Mouse (Mus musculus): ENCODE results near the gene Prss53.

Gene Prss53

GRCm38 (mm10) chr7:127890798-127891197, at the start of gene Prss53:
Gene Prss53, minus strand, starts transcription at chr7:127890970.
- DNase-seq, result no peak

DNA sequence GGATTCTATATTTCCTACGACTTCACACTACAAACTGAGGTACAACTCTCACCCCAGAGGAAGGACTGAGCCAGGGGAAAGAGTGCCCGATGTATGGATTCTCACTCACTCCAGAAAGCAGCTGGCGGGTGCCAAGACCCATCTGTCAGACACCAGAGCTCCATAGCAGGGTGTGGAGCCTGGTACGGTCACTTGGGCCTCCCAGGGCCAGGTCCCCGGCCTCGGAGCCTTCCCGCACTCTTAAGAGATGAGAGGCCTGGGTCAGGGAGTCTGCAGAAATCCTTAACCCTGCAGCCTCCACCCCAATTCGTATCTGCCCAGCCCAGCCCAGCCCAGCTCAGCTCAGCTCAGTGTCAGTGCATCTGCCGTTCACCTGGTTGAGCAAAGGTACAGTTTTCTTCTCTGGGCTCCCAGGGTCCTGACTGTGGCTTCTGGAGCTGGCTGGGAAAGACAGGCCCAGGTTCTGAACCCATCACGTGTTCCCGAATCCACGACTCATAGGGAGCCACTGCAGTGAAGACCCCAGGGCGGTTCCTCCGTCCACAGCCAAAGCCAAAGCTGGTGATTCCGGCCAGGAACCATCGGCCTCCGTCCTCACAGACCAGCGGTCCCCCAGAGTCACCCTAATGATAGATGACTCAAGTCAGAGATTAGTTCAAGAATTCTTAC, 45.6 kb upstream of the Prss53 start:
- DNase-seq, result no peak

DNA sequence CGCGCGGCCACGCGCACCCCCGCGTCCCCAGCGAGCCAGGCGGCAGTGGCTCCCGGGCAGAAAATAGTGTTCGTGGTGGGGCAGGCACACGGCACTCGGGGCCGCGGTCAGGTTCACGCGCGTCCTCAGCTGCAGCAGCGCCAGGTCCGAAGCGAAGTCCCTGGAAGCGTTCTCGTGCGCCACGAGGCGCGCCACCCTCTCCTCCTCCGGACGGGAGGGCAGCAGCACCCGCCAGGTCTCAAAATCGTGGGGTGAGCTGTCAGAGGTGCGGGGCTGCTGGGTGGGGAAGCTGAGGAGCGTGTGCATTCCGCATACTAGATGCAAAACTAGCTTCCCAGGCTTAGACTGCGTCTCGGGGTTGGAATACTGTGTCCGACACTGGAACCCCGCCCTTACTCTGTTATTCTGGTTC, 45.0 kb upstream of the Prss53 start:
- DNase-seq, result peak; percentile 31

- DNase-seq, result peak; percentile 95
These were observed 44.4 kb upstream of the Prss53 start for GRCm38 (mm10) chr7:127935028-127935722.

DNA sequence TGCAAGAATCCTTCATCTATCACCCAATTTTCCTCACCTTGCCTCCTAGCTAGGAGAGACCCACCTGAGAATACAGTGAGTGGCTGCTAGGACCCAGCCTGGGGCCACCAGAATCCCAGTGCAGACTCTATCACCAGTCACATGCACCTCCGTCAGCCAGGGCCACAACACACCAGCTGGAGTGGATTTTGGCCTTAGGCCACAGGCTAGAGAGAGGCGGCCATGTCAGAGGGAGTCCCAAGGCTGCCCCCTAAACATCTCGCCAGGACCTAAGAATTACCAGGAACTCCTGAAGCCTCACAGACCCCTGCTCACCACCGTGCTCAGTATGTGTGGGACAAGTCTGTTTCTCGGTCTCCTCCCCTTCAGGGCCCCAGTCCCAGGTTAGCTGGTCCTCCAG, 43.3 kb upstream of the Prss53 start:
- DNase-seq, result no peak

DNA sequence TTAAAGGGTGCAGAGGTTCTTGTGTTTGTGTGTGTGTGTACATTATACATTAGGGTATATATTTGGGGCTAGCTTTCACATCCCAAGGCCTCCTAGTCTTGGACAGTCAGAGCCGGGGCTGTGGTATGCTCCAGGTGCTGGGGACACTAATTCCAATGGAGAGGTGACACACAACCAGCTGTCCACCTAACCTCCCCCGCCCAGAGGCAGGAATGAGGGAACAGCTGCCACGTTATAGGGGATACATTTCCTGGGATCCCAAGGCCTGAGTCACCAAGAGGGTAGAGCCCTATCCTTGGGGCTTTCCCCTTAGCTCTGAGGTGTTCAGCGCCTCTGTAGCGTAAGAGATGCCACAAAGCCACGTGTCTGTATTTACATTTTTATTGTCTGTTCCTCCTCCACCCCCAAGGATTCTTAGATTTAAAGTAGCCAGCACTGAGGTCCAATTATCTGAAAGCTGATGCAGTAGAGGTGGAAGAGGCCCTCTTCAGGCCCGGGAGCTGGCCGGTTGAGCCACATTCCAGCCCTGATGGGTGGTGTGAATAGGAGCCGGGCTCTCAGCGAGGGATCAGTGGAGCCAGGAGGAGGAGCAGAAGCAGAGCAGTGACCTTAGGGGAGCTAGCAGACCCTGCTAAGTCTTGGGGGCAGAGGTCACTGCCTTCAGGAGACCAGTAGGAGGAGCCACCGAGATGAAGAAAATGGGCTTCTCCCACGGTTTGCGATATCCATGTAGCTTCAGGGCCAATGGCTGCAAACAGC, 41.7 kb upstream of the Prss53 start:
- no peak for DNase-seq

- DNase-seq, result no peak
These were observed 40.8 kb upstream of the Prss53 start for GRCm38 (mm10) chr7:127931351-127932135.

GRCm38 (mm10) chr7:127930636-127931035, 39.9 kb upstream of the Prss53 start:
- no peak for DNase-seq

GRCm38 (mm10) chr7:127929923-127930322, 39.2 kb upstream of the Prss53 start, which contains the start of gene Prss8:
Gene Prss8, minus strand, starts transcription at chr7:127930104.
- DNase-seq, result peak; percentile 65

GRCm38 (mm10) chr7:127928596-127928995, 37.8 kb upstream of the Prss53 start:
- DNase-seq, result no peak

DNA sequence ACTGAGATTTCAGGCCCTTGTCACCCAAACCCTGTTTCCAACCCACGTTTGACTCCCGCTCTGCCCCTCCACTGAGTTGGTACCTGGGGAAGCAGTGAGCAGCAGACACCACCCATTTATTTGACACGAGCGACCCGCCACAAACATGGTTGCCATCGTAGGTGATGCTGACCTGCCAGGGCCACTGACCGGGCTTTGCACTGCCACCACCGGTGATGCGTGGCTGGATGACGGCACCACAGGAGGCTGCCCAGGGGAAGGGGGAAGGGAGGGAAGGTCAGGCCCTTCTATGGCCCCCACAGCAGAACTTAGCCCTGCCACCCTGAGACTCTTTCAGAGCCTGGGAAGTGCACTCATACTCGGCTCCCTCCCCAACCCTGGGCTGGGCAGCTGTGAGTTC, 37.0 kb upstream of the Prss53 start:
- DNase-seq, result no peak

GRCm38 (mm10) chr7:127926846-127927245, 36.1 kb upstream of the Prss53 start:
- DNase-seq, result no peak

DNA sequence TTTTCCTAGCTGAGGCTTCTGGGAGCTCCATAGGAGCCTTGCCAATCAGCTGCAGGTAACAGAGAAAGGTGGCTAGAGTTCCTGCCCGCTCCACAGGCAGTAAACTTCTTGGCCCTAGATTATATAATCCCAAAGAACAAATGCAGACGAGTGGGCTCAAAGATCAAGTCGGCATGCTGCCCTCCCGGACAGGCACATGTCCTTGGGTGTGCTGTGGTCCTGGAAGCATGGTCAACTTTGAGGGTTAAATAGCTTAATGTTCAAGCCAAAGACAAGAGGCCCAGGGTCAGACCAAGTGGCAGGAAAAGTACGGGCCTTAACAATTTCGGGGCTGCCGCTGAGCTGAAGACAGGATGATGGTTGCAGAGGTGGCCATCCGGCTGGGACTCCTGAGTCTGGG, 35.3 kb upstream of the Prss53 start:
- DNase-seq, result no peak

DNA sequence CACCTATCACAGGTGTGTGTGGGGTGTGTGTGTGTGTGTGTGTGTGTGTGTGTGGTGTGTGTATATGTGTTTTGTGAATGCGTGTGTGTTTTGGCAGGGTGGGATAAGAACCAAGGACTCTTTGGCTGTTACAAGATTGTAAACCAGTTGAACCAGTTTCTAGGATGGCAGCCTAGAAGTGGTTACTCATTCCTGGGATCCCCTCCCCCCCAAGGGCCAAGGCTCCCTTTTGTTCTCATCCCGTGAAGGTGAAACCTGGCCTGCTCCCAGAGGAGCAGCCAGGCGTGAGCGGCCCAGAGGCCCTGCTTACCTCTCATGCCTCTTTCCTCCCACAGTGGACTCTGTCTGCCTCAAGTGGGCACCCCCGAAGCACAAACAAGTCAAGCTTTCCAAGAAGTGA, 34.5 kb upstream of the Prss53 start:
- DNase-seq, result no peak

- DNase-seq, result no peak
These were observed 32.9 kb upstream of the Prss53 start for GRCm38 (mm10) chr7:127923714-127924113.

DNA sequence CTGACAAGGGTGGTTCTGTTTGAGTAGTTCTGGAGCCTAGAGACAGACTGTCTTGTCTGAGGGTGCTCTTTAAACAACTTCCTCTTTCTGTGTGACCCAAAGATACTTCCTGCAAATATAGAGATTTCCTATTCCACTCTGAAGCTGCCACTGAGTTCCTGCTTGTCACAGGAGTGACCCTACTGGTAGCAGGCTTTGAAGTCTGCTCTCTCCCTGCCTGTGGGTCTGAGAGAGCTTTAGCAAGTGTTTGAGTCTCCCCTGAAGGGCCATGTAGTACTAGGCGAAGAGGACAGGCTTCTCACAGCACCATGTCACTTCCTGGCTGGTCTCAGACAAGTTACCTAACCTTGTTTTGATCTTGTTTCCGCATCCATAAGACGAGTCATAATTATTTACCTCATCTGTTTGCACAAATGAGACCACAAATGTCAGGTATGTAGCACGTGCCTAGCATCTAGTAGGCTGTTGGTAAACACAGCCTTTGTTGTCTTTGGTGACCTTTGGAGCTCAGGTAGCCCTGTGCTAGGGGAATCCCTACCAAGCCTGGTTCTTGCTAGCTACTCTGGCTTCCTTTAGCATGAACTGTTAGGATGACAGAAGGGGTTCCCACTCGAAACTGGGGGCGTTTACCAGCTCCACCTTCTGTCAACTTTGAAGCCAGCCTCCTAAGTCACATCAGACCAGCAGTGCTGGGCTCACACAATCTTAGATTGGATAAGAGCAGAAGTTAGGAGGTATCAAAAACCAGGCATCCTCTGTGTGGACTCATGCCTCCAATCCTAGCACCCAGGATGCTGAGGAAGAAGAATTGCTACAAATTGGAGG, 31.9 kb upstream of the Prss53 start:
- no peak for DNase-seq

GRCm38 (mm10) chr7:127921516-127921915, 30.7 kb upstream of the Prss53 start:
- DNase-seq, result peak; percentile 58

DNA sequence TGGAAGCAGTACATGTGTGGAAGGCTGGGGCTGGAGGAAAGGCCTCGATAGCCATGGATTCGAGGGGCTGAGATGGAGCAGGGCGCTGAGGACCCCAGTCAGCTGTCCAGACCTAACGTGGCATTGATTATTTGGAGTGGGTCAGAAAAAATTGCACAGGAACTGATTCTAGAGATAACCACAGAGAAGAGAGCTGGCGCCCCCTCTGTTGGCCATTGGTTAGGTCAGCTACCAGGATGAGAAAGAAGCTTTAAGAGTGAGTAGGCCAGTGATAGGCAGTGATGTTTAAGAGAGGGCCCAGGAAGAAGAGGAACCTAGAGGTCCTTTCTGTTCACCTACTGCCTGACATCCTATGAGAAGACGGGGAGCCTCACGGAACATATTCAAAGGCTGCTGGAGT, 28.5 kb upstream of the Prss53 start:
- DNase-seq, result peak; percentile 47

- DNase-seq, result peak; percentile 72
These were observed 27.4 kb upstream of the Prss53 start for GRCm38 (mm10) chr7:127918203-127918602.

- no peak for DNase-seq
These were observed 24.5 kb upstream of the Prss53 start for GRCm38 (mm10) chr7:127915293-127915692.

DNA sequence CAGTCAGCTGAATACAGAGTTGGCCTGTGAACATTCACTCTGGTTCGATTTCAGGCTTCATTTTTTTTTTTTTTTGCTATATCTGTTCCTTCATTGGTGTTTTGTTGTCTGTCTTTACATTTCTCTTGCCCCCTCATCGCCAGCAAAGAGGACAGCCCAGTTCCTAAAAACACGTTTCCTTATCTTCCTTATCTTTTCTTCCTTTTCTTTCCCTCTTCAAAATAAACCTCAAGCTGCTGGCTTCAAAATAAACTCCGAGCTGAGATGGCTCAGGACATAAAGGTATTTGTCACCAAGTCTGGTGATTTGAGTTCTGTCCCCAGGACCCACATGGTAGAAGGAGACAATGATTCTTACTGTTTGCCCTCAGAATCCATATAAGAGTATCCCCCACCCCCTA, 22.2 kb upstream of the Prss53 start:
- no peak for DNase-seq

All from liver (tissue).